Mouse (Mus musculus) kidney, adult 2 months (tissue): ENCODE results near the gene Slx1b. TPM values are rescaled to one million over a fixed set of nuclear protein-coding genes. Genes with fewer than 3 reads are reported as not detected.

Experiments
- DNase-seq: peaks from one replicate; pipeline ENCODE4 v3.0.0; 2021
- H3K27ac ChIP-seq: fragments of 200-500 bp; 2 replicates; pipeline ENCODE4 v1.5.1; 2012; ENCODE audit warnings: low read depth, low read length, control low read depth, inconsistent platforms; ENCODE audit not compliant: insufficient read depth
- H3K27me3 ChIP-seq: fragments of 200-500 bp; replicated peaks from 2 replicates; pipeline ENCODE4 v1.6.1; 2012; ENCODE audit warnings: mild to moderate bottlenecking, moderate library complexity, low read length, inconsistent platforms; ENCODE audit not compliant: control insufficient read depth, insufficient read depth
- H3K36me3 ChIP-seq: fragments of 200-500 bp; 2 replicates; pipeline ENCODE4 v1.6.1; 2012; ENCODE audit warnings: mild to moderate bottlenecking, moderate library complexity, low read length, inconsistent platforms; ENCODE audit not compliant: control insufficient read depth, insufficient read depth
- H3K4me1 ChIP-seq: fragments of 200-500 bp; 2 replicates; pipeline ENCODE4 v1.6.1; 2011; ENCODE audit warnings: low read length; ENCODE audit not compliant: control insufficient read depth, insufficient read depth
- H3K4me3 ChIP-seq: fragments of 200-500 bp; 2 replicates; pipeline ENCODE4 v1.5.1; 2011; ENCODE audit warnings: mild to moderate bottlenecking, low read depth, low read length, control low read depth; ENCODE audit not compliant: insufficient read depth
- CTCF ChIP-seq: fragments of 200-500 bp; conservative IDR thresholded peaks from 2 replicates; pipeline ENCODE4 v1.5.1; 2011; ENCODE audit warnings: low read depth, mild to moderate bottlenecking, control low read depth, low read length, moderate library complexity, mixed read lengths; ENCODE audit not compliant: insufficient read depth, insufficient read length
- POLR2A ChIP-seq: fragments of 200-500 bp; IDR thresholded peaks from one replicate; pipeline ENCODE4 v1.6.1; 2011; ENCODE audit warnings: low read depth, low read length, control low read depth
- WGBS: fragments of 180-500 bp; shearing (Covaris S2); methylation state at CpG from one replicate; pipeline ENCODE4 v1.1.7; 2018; 5-methylcytosine and 5-hydroxymethylcytosine counted together
- polyA plus RNA-seq: library from polyadenylated mRNA; depleted of rRNA; stranded (reverse); fragments of >200 nt; gene quantifications from 2 replicates; pipeline ENCODE4 v1.2.3, GENCODE M21; 2012

Gene Slx1b
- polyA plus RNA-seq, 1 experiment: 13.1 TPM

GRCm38 (mm10) chr7:126725667-126726066, 30.1 kb upstream of the Slx1b start:
- no peaks in the 10 kb centered on the region for H3K27me3 ChIP-seq
- no peaks in the 10 kb centered on the region for H3K4me1 ChIP-seq
- 76% methylated on average over 5 of the region's 5 CpGs for WGBS
- H3K4me3 ChIP-seq: no peak overlapping the region
- H3K36me3 ChIP-seq: no peaks in the 10 kb centered on the region
- TF ChIP-seq CTCF (no peak), POLR2A (no peak)
- no peak overlapping the region for H3K27ac ChIP-seq
- no peak for DNase-seq

- WGBS: 60% methylated on average over 3 of the region's 3 CpGs
- TF ChIP-seq CTCF: no peak
- TF ChIP-seq POLR2A: no peak
- H3K4me3 ChIP-seq: no peak overlapping the region
- no peak for DNase-seq
- H3K4me1 ChIP-seq: no peaks in the 10 kb centered on the region
- no peaks in the 10 kb centered on the region for H3K27me3 ChIP-seq
- H3K27ac ChIP-seq: no peak overlapping the region
- no peaks in the 10 kb centered on the region for H3K36me3 ChIP-seq
Measured at GRCm38 (mm10) chr7:126725077-126725476, 29.5 kb upstream of the Slx1b start.

GRCm38 (mm10) chr7:126721635-126722034, 26.1 kb upstream of the Slx1b start:
- no peak overlapping the region for H3K27ac ChIP-seq
- H3K27me3 ChIP-seq: no peaks in the 10 kb centered on the region
- no peak for DNase-seq
- H3K36me3 ChIP-seq: no peaks in the 10 kb centered on the region
- 89% methylated on average over 13 of the region's 13 CpGs for WGBS
- no peak for TF ChIP-seq POLR2A
- TF ChIP-seq CTCF: no peak
- H3K4me1 ChIP-seq: no peaks in the 10 kb centered on the region
- H3K4me3 ChIP-seq: no peak overlapping the region

- TF ChIP-seq CTCF (0 out of 2 replicates have a peak, but pooled peaks have one; percentile 21), POLR2A (no peak)
- Histone ChIP-seq H3K4me1 (no peaks in the 10 kb centered on the region), H3K27me3 (no peaks in the 10 kb centered on the region), H3K36me3 (no peaks in the 10 kb centered on the region), H3K4me3 (no peak overlapping the region), H3K27ac (no peak overlapping the region)
- 93% methylated on average over 5 of the region's 5 CpGs for WGBS
- DNase-seq: no peak
Measured at GRCm38 (mm10) chr7:126718787-126719337, 23.3 kb upstream of the Slx1b start.

GRCm38 (mm10) chr7:126717566-126717965, 22.0 kb upstream of the Slx1b start:
- TF ChIP-seq CTCF (no peak), POLR2A (no peak)
- no peak for DNase-seq
- Histone ChIP-seq H3K4me1 (no peaks in the 10 kb centered on the region), H3K27ac (no peak overlapping the region), H3K4me3 (no peak overlapping the region), H3K27me3 (no peaks in the 10 kb centered on the region), H3K36me3 (no peaks in the 10 kb centered on the region)
- WGBS: 80% methylated on average over 3 of the region's 3 CpGs

GRCm38 (mm10) chr7:126715679-126716078, 20.1 kb upstream of the Slx1b start:
- 87% methylated on average over 4 of the region's 4 CpGs for WGBS
- TF ChIP-seq CTCF: no peak
- no peak for TF ChIP-seq POLR2A
- H3K27me3 ChIP-seq: no peaks in the 10 kb centered on the region

GRCm38 (mm10) chr7:126711910-126712309, 16.3 kb upstream of the Slx1b start:
- WGBS: 85% methylated on average over 3 of the region's 3 CpGs
- no peak for TF ChIP-seq CTCF
- TF ChIP-seq POLR2A: no peak
- H3K27ac ChIP-seq: no peak overlapping the region
- no peaks in the 10 kb centered on the region for H3K36me3 ChIP-seq
- no peaks in the 10 kb centered on the region for H3K4me1 ChIP-seq
- DNase-seq: no peak
- H3K27me3 ChIP-seq: no peaks in the 10 kb centered on the region
- H3K4me3 ChIP-seq: no peak overlapping the region

More at GRCm38 (mm10) chr7:126715679-126716078, 20.1 kb upstream of the Slx1b start:
- Histone ChIP-seq H3K36me3 (no peaks in the 10 kb centered on the region), H3K4me3 (no peak overlapping the region), H3K4me1 (no peaks in the 10 kb centered on the region), H3K27ac (no peak overlapping the region)
- no peak for DNase-seq
